Mouse (Mus musculus) hindbrain, embryonic 12.5 days (tissue): Measurements from ENCODE around the gene Frmd8. TPM values are rescaled to one million over a fixed set of nuclear protein-coding genes. Genes with fewer than 3 reads are reported as not detected.

Experiments
- ATAC-seq: fragments of 200-750 bp; cut with Nextera tagmentation; 2 replicates; pipeline ENCODE4 v1.8.0; 2017; ENCODE audit warnings: moderate TSS enrichment; ENCODE audit not compliant: low FRiP score
- H3K27ac ChIP-seq: fragments of 300-500 bp; sonication (generic); 2 replicates; pipeline ENCODE4 v1.5.1; 2016; ENCODE audit warnings: mild to moderate bottlenecking
- H3K27me3 ChIP-seq: fragments of 300-500 bp; sonication (generic); 2 replicates; pipeline ENCODE4 v1.6.1; 2016; ENCODE audit warnings: mild to moderate bottlenecking
- H3K36me3 ChIP-seq: fragments of 300-500 bp; sonication (generic); 2 replicates; pipeline ENCODE4 v1.6.1; 2016; ENCODE audit warnings: mild to moderate bottlenecking
- H3K4me1 ChIP-seq: fragments of 300-500 bp; sonication (generic); 2 replicates; pipeline ENCODE4 v1.6.1; 2016
- H3K4me2 ChIP-seq: fragments of 300-500 bp; sonication (generic); replicated peaks from 2 replicates; pipeline ENCODE4 v1.6.1; 2016; ENCODE audit warnings: mild to moderate bottlenecking
- H3K4me3 ChIP-seq: fragments of 300-500 bp; sonication (generic); 2 replicates; pipeline ENCODE4 v1.5.1; 2016; ENCODE audit warnings: mild to moderate bottlenecking
- H3K9ac ChIP-seq: fragments of 300-500 bp; sonication (generic); 2 replicates; pipeline ENCODE4 v1.6.1; 2016; ENCODE audit warnings: mild to moderate bottlenecking, moderate library complexity
- H3K9me3 ChIP-seq: fragments of 300-500 bp; sonication (generic); replicated peaks from 2 replicates; pipeline ENCODE4 v1.6.1; 2016; ENCODE audit warnings: mild to moderate bottlenecking
- WGBS: fragments of 180-500 bp; shearing (Covaris S2); methylation state at CpG from one replicate; pipeline ENCODE4 v1.1.7; 2016; 5-methylcytosine and 5-hydroxymethylcytosine counted together
- polyA plus RNA-seq: library from polyadenylated mRNA; unstranded; fragments of >200 nt; fragmentation: Nextera tagmentation; extraction: Ambion mirVana; gene quantifications from 2 replicates; pipeline ENCODE4 v1.2.1, GENCODE M21; 2016

The Frmd8 gene
- polyA plus RNA-seq, result 28.7 and 29.9 TPM in 2 replicates

GRCm38 (mm10) chr19:5874969-5875480, at the start of gene Frmd8:
Gene Frmd8 (minus strand): TSS chr19:5875274.
- Histone ChIP-seq H3K4me1 (peaks cover 35% of the 10 kb centered on the region), H3K4me2 (peak within 1 kb of the TSS; percentile 71), H3K9me3 (no peaks in the 10 kb centered on the region), H3K27me3 (no peaks in the 10 kb centered on the region), H3K36me3 (peaks cover 5% of the 10 kb centered on the region), H3K4me3 (peak within 1 kb of the TSS; percentile 75), H3K27ac (peak within 1 kb of the TSS; percentile 62), H3K9ac (peak within 1 kb of the TSS; percentile 82)
- ATAC-seq, result peak; percentile 87
- under 1% methylated on average over 37 of the region's 37 CpGs for WGBS

DNA sequence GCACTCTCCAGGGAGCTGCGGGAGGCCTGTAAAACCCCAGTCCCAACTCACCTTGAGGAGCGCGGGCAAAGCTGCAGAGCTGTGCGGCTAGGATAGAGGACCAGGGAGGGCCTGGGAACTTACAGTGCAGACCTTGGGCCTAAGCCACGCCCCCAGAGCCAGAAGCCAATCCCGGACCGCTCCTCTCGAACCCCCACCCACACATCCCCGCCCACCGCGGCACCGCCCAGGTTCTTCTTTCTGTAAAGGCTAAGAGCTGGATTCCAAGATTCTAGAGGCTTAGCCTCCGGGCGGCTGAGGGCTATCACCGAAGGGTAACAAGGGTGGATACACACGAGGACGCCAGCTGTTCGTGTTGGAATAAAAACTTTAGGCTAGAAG, 49.6 kb upstream of the Frmd8 start, which contains the start of gene Cdc42ep2:
TSS of gene Cdc42ep2 (minus strand) at position 104 of the 381 bp plus-strand sequence.
- Histone ChIP-seq H3K27ac (peak within 1 kb of the TSS; percentile 77), H3K9me3 (no peaks in the 10 kb centered on the region), H3K36me3 (no peaks in the 10 kb centered on the region), H3K27me3 (peaks cover 13% of the 10 kb centered on the region), H3K4me3 (peak within 1 kb of the TSS; percentile 58), H3K4me2 (peak within 1 kb of the TSS; percentile 98), H3K4me1 (peaks cover 19% of the 10 kb centered on the region), H3K9ac (peak within 1 kb of the TSS; percentile 63)
- ATAC-seq, result peak; percentile 93
- WGBS, result under 1% methylated on average over 18 of the region's 18 CpGs

DNA sequence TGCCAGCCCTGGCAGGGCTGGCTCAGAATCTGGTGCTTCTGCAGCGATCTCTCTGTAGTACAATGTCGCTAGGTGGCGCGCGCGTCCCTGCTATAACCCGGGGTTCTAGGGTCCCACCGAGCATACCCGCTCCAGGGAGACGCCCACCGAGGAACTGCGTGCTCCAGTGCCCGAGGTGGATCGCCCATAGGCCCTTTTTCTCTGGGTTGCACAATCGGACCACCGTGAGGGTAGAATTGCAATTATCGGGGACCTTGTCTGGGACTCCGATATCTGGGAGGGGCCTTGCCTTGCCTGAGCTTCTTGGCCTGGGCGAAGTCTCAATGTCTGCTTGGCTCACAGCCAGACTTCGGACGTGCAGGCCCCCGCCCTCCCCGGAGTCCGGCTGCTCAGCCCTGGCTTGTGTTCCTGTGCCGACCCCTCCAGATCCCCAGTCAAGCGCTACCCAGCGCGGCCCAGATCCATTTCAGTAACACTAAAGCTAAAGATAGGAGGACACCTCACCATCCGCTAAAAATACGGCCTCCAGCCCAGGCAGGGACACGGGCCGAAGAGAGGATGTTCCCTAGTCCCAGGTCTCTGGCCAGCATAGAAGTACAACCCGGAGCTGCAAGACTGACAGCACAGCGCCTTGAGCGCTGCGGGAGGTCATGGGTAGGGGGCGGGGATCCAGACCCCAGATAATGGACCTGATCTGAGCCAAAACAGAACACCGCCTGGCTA, 49.1 kb upstream of the Frmd8 start:
- H3K27ac ChIP-seq, result peak overlapping the region; percentile 77
- WGBS, result under 1% methylated on average over 38 of the region's 38 CpGs
- peak; percentile 82 for ATAC-seq

DNA sequence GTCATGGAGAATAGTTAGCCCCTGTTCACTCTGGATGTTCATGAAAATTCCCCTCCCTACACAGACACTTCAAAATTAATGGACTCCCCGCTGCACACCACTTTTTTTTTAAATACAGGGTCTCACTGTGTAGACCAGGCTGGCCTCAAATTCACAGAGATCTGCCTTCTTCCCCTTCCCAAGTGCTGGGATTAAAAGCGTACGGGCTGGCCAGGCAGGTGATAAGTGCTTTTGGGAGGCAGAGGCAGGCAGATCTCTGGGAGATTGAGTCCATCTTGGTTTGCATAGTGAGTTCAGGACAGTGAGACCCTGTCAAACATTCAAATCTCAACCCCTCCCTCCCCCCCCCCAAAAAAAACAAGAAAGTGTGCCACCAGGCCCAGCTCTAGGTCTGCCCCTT, 47.9 kb upstream of the Frmd8 start:
- H3K9ac ChIP-seq, result no peak overlapping the region
- H3K4me2 ChIP-seq, result no peak overlapping the region
- H3K36me3 ChIP-seq, result 0 out of 2 replicates have a peak, but pooled peaks cover 2% of the 10 kb centered on the region
- no peak for ATAC-seq
- H3K27me3 ChIP-seq, result peaks cover 13% of the 10 kb centered on the region
- no peak overlapping the region for H3K4me3 ChIP-seq
- no peaks in the 10 kb centered on the region for H3K9me3 ChIP-seq
- peaks cover 19% of the 10 kb centered on the region for H3K4me1 ChIP-seq
- no peak overlapping the region for H3K27ac ChIP-seq
- WGBS, result 91% methylated on average over 3 of the region's 3 CpGs

More for the DNA sequence above, 49.1 kb upstream of the Frmd8 start:
- H3K9ac ChIP-seq, result peak overlapping the region; percentile 63
- peaks cover 19% of the 10 kb centered on the region for H3K4me1 ChIP-seq
- H3K4me2 ChIP-seq, result peak overlapping the region; percentile 98
- peaks cover 13% of the 10 kb centered on the region for H3K27me3 ChIP-seq
- H3K9me3 ChIP-seq, result no peaks in the 10 kb centered on the region
- H3K36me3 ChIP-seq, result no peaks in the 10 kb centered on the region
- H3K4me3 ChIP-seq, result peak overlapping the region; percentile 58

- H3K9ac ChIP-seq, result peak overlapping the region; percentile 49
- peaks cover 19% of the 10 kb centered on the region for H3K4me1 ChIP-seq
- H3K27me3 ChIP-seq, result peaks cover 13% of the 10 kb centered on the region
- H3K4me3 ChIP-seq, result no peak overlapping the region
- 81% methylated on average over 15 of the region's 15 CpGs for WGBS
- H3K36me3 ChIP-seq, result peaks cover 6% of the 10 kb centered on the region; the same call in 1 of the 2 replicates
- no peak for ATAC-seq
- H3K27ac ChIP-seq, result no peak overlapping the region
- no peaks in the 10 kb centered on the region for H3K9me3 ChIP-seq
- H3K4me2 ChIP-seq, result no peak overlapping the region
Observed at GRCm38 (mm10) chr19:5922119-5922942, 47.3 kb upstream of the Frmd8 start.

- Histone ChIP-seq H3K9me3 (no peaks in the 10 kb centered on the region), H3K27ac (no peak overlapping the region), H3K9ac (peak overlapping the region; percentile 49), H3K4me1 (peaks cover 19% of the 10 kb centered on the region), H3K36me3 (peaks cover 10% of the 10 kb centered on the region; the same call in 1 of the 2 replicates), H3K4me2 (no peak overlapping the region; the same call in 1 of the 2 replicates), H3K27me3 (peaks cover 13% of the 10 kb centered on the region), H3K4me3 (no peak overlapping the region)
- 22% methylated on average over 8 of the region's 9 CpGs for WGBS
- ATAC-seq, result no peak
Observed at GRCm38 (mm10) chr19:5921715-5922114, 46.6 kb upstream of the Frmd8 start.

DNA sequence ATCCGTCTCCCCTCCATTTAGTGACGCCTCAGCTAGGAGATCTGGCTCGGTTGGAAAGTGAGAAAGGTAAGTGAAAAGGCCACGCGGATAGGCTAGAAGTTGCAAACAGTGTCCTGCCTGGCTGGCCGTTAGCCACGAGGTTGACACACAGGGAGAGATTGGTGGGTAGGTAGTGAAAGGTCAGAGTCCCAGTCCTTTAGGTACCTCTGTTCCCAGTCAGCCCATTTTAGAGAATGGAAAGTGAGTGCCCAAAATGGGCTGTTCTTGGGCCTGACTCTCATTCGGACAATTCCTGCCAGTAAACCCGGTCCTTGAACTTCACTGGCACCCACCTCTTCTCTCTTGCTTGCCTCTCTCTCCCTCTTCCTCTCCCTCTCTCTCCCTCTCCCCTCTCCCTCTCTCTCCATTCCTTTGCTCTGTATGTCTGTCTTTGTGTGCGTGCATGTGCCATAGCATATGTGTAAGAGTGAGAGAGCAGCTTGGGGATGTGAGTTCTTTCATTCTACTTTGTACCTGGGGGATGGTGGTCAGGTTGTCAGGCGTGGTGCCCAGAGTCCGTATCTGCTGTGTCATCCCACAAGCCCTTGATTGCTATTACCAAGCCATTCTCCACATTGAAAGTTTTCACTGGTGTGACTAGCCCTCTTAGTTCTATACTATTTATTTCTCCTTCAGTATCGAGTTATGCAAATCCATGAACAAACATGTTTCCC, 38.1 kb upstream of the Frmd8 start, which contains the start of gene Dpf2:
TSS of gene Dpf2 (minus strand) at position 4 of the 713 bp plus-strand sequence.
- Histone ChIP-seq H3K4me2 (peak within 1 kb of the TSS; percentile 62), H3K4me3 (peak within 1 kb of the TSS; percentile 92), H3K9ac (peak within 1 kb of the TSS; percentile 90), H3K27ac (peak within 1 kb of the TSS; percentile 85), H3K27me3 (no peaks in the 10 kb centered on the region), H3K4me1 (peaks cover 29% of the 10 kb centered on the region), H3K36me3 (peaks cover 10% of the 10 kb centered on the region; the same call in 1 of the 2 replicates), H3K9me3 (no peaks in the 10 kb centered on the region)
- 23% methylated on average over 13 of the region's 13 CpGs for WGBS
- 0 out of 2 replicates have a peak, but pooled peaks have one; percentile 13 for ATAC-seq

- peak overlapping the region; percentile 90 for H3K9ac ChIP-seq
- H3K4me2 ChIP-seq, result peak overlapping the region; percentile 62
- under 1% methylated on average over 56 of the region's 59 CpGs for WGBS
- peaks cover 29% of the 10 kb centered on the region for H3K4me1 ChIP-seq
- peak; percentile 93 for ATAC-seq
- H3K27ac ChIP-seq, result peak overlapping the region; percentile 85
- H3K27me3 ChIP-seq, result no peaks in the 10 kb centered on the region
- H3K9me3 ChIP-seq, result no peaks in the 10 kb centered on the region
- H3K36me3 ChIP-seq, result peaks cover 4% of the 10 kb centered on the region; the same call in 1 of the 2 replicates
- peak overlapping the region; percentile 92 for H3K4me3 ChIP-seq
Observed at GRCm38 (mm10) chr19:5912103-5913006, 37.3 kb upstream of the Frmd8 start.

GRCm38 (mm10) chr19:5911430-5912102, 36.5 kb upstream of the Frmd8 start:
- H3K4me3 ChIP-seq, result peak overlapping the region; percentile 92
- peaks cover 29% of the 10 kb centered on the region for H3K4me1 ChIP-seq
- H3K9me3 ChIP-seq, result no peaks in the 10 kb centered on the region
- peaks cover 8% of the 10 kb centered on the region for H3K36me3 ChIP-seq
- H3K27ac ChIP-seq, result peak overlapping the region; percentile 85
- peak overlapping the region; percentile 90 for H3K9ac ChIP-seq
- no peaks in the 10 kb centered on the region for H3K27me3 ChIP-seq
- no peak for ATAC-seq
- WGBS, result 10% methylated on average over 14 of the region's 14 CpGs
- H3K4me2 ChIP-seq, result peak overlapping the region; percentile 62

DNA sequence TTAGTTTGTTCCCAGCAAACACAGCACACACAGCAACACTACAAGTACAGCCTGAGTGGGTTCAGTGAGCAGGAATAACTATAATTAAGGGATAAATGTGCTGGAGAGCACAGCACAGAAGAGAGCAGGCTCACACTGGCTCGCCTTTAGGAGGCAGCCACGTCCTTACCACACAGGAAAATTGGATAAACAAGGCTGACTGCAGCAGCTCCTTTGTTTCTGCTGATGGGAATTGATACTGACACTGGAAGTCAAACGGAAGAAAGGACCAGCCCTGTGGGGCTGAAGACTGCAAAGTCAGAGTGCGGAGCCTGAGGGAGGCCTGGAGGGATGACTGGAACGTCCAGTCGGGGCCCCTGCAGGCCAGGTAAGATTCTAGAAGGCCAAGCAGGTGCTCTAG, 35.1 kb upstream of the Frmd8 start:
- H3K4me3 ChIP-seq, result peak overlapping the region; percentile 20

More for the DNA sequence above, 35.1 kb upstream of the Frmd8 start:
- H3K9ac ChIP-seq, result peak overlapping the region; percentile 47
- H3K36me3 ChIP-seq, result peaks cover 21% of the 10 kb centered on the region
- no peaks in the 10 kb centered on the region for H3K9me3 ChIP-seq
- peak overlapping the region; percentile 69 for H3K27ac ChIP-seq
- H3K4me2 ChIP-seq, result peak overlapping the region; percentile 62
- no peaks in the 10 kb centered on the region for H3K27me3 ChIP-seq
- 64% methylated on average over 6 of the region's 6 CpGs for WGBS
- ATAC-seq, result no peak
- peaks cover 29% of the 10 kb centered on the region for H3K4me1 ChIP-seq
